Mouse (Mus musculus) MEL-GATA-1-ER (cell line): Measurements from ENCODE around the gene Miox.
A peak's percentile ranks its signal among the peaks of the same experiment; 100 is the strongest.

Experiments used
- DNase-seq: peaks from one replicate; pipeline ENCODE4 v3.0.0-alpha.2; 2012; ENCODE audit warnings: low read depth; ENCODE audit errors: extremely low read depth

The Miox gene

DNA sequence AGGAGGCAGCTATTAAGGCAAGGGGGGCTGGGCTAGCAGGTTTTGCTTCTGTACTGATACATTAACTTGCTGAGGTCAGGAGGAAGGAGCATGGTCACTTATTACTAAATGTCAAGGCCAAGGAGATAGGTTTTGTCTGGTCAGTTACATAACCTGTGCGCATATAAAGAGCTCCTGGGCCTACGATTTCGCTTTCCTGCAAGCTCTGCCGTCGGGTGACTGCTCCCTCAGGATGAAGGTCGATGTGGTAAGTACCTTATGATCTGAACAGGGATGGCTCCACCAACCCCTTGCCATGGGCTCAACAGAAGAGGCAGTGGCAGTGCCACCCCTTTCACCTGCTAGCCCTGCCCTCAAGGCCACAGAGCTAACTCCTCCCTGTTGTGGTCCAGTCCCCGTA is at the start of gene Miox:
TSS of gene Miox (plus strand) at position 128 of the 400 bp plus-strand sequence.
- no peak for DNase-seq

DNA sequence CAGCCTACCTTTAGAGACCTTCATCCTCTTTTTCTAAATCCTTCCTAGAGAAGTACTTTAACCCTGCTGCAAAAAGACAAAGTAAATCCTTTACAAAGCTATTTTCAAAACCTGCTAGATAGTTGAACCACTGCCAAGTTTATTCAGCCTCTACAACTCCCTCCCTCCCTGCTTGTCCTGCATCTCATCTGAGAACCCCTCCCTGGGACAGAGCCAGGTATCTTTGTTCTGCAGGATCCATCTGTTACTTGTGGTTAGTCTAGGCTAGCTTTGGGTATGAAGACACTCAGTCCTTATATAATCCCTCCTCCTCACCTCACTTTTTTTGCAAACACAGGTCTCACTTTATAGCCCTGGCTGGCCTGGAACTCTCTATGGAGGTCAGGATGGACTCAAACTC is 49.2 kb upstream of the Miox start:
- peak; percentile 47 for DNase-seq

DNA sequence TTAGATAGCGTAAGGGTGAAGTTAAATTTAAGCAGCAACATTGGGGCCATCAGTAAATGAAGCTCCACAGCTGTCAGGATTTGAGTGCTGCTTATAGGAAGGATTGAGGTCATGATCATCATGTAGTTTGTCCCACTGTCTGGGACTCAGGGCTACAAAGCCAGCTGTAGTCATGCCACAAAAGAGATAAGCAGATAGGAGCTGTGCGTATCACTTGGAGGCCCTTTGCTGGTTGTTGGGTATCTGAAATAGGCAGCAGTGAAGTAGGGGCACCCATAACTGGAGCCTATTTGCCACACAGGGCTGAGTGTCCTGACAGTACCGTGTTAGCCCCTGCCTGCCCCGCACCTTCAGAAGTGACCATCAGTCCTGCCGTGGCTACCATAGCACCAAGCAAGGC is 48.7 kb upstream of the Miox start:
- DNase-seq, result peak; percentile 19

DNA sequence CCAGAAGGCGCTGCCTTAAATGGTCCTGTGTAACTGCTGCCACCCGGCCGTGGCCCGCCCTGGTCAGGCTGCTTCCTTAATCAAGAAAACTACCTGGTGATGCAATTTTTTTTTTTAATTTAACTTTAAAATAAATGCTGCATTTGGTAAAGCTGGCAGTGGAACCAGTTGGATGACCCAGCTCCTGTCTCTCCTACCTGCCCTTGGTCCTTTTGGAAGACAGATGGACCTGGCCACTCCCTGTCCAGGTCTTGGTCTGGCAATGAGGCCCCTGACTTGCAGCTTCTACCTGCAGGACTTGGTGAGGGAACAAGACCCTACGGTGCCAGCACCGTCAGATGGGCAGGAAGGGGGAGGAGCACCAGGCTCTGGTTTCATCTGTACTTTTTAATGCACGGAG is 48.1 kb upstream of the Miox start:
- no peak for DNase-seq

DNA sequence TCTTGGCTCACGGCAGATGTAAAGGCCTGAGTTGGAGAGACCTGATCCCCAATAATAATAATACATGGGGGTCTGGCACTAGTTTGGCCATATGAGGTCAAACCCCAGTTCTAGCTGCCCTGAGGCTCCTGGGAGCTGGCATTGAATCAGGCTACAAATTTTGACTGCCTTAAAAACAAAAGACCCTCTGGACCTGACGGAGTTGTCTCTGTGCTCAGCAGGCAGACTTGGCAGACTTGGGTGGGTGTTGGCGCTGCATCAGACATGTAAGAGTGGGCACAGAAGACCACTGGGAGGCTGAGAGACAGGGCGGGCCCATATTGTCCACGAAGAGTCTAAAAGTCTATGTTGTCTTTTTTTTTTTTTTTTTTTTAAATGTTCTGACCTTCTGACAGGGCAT is 47.6 kb upstream of the Miox start:
- DNase-seq, result no peak

DNA sequence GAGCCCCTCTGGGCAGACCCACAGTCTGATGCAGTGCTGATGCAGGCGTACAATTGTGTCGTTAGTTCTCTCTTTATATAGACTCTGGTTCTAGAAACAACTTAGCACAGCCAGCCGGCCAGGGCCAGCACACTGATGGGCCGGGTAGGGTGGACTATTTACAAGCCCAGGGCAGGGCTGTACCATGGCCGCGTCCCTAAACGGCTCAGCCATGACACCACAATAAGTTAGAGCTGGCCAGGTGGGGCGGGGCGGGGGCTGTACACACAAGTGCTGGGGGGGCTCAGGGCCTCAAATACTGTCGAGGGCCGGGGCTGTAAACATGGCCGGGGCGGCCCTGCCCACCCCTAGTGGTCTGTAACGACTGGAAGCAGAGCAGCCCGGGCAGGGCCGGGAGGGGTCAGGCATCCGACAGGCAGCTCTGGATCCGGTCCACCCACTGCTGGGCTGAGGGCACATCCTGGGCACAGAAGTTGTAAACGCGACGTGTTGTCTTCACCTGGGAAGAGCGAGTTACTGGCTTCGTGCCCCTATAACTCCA is 45.9 kb upstream of the Miox start:
- no peak for DNase-seq

DNA sequence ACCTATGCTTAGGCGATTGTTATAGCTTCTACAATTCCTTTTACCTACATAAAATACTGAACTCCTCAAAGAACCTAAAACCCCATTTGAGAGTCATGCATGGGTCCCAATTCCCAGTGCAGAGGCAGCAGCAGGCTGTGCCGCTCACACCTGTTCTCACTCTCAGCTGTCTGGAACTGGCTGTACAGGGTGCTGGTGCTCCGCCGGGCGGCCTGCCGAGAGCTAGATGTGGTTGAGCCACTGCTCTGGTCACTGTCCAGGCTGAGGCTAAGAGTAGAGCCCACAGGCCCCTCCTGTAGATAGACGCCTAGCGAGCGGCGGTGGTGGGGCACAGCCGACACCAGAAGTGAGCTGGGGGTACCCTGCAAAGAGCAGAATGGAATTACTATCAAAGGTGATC is 44.7 kb upstream of the Miox start:
- no peak for DNase-seq

DNA sequence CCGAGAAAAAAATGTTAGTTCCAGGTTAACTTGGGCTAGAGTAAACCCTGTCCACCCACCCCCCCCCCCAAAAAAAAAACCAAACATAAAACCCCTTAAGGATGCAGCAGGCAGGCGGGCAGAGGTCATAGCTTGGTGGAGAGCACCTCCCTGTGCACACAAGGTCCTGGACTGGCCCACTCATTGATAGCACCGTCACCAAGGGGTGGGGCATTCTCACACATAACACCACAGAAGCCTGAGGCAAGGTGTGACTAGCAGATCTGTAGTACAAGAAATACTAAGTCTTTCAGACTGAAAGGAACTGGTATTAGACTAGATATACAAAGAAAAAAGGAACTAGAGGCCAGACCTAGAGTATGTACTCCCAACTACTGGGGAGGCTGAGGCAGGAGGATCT is 42.7 kb upstream of the Miox start:
- no peak for DNase-seq

DNA sequence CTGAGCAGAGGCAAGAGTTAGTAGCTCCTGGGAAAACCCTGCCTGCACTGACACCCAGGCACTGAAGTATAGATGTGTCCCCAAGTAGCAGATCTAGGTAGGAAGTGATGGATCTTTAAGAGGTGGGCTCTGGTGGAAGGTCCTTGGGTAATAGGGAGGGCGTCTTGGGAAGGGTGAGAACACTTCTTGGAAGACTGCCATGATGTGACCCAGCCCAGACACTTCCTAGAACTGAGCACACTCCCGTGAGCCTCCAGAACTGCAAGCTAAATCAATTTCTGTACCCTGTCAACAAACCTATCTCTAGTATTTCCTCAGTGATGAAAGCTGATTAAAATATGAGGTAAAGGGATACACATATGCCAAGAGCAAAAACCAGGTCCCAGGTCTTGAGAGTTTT is 41.4 kb upstream of the Miox start:
- DNase-seq, result no peak

DNA sequence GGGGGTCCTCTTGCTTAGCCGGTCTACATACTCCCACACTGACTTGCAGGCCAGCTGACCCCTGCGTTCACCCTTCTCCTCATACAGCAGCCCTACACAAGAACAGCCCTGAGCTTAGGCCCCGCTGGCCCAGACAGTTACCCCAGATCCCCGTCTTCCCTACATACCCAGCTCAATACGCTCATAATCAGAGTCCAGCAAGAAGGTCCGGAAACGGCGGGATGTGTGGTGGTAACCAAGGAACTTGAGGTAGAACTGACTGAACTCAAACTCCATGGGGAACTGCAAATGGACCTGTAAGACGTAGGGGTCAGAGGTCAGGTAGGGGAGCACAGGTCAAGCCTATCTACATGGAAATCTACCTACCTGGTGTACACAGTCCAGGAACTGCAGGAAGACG is 40.4 kb upstream of the Miox start:
- DNase-seq, result no peak

DNA sequence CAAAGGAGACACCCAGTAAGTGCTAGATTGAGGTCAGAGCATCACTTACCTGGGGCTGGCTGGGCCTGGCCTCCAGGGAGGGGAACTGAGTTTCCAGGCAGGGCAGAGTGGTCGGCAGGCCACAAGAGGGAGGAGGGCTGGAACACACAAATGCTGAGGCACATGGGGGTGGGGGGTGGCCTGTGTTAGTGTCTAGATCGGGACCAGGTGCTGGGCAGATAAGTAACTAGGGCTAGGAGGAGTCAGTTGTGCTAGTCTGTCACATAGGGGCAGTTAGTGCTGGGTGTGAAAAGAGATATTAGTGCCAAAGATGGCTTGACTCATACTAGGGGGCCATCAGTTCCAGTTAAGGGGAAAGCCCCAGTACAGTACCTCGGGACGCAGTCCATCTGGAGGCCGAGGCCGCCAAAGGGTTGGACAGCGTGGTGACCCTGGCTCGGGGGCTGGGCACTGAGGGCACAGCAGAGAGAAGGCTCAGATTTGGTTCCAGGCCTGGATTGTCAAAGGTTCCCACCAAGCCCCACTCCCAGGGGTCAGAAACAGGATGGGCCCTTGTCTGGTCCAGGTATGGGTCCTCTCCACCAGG is 38.5 kb upstream of the Miox start:
- DNase-seq, result no peak

DNA sequence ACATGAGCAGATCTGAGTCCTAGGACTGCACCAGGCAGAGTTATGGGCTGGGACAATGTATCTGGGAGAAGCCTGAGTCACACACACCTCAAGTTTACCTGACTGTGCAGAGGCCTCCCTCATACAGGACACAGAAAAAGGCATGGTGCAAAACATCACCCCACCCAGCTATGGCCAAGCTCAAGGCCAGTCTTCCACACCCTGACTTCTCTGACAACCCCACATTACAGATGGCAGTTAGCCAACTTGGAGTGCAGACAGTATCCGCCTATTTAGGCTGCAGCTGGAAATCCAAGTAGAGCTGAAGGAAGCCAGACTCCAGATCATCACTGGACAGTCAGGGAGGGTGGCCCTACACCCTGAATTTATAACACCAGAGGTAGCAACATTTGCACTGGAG is 37.7 kb upstream of the Miox start:
- DNase-seq, result no peak

DNA sequence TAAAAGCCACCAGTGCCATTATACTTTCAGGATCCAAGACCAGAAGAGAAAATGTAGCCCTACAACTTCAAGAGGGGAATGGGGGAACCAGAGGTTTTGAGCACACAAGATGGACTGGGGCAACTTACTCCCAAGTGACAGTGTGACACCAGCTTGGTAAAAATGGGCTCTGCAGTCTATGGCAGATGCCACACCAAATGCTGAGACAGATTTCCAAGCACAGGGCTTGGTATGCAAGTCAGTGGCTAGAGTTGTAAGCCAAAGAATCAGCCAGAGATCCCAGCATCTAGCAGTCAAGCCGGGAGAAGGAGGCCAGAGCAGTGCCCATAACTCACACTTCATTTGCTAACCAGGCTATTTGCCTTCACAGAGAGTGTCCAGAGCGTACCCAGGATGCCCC is 36.5 kb upstream of the Miox start:
- no peak for DNase-seq

DNA sequence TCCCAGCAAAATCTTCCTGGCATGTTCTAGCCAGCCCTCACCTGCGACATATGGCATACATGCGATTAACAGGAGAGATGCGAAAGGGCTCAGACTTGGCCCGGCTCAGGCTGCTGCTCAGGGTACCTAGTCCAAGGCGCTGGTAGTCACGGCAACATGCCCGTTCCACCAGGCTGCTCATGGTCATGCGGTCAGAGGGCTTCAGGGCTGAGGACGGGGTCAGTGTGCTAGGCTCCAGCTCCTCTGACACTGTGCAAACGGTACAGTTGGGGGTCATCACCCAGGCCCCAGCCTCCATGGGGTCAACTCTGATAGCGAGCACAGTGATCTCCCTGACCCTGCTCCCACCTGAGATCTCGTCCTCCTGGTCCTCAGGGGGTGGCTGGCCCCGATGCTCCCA is 34.0 kb upstream of the Miox start:
- DNase-seq, result no peak

DNA sequence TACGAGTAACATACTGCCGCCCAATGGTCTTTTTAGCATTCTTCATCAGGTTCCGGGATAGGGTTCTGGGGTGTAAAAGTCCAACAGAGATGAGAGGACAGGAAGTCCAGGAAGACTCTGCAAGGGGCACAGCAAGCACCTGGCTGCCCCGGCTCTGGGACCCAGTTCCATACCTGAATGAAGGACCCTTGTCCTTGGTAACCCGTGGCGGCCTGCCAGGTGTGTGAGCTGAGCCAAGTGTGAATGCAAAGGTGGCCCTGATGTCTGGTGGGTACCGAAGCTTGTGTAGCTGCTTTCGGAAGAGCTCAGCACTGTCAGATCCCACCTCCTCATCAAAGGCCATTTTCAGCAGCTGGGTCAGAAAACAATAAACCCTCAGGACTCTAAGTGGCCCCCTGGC is 33.6 kb upstream of the Miox start:
- no peak for DNase-seq

DNA sequence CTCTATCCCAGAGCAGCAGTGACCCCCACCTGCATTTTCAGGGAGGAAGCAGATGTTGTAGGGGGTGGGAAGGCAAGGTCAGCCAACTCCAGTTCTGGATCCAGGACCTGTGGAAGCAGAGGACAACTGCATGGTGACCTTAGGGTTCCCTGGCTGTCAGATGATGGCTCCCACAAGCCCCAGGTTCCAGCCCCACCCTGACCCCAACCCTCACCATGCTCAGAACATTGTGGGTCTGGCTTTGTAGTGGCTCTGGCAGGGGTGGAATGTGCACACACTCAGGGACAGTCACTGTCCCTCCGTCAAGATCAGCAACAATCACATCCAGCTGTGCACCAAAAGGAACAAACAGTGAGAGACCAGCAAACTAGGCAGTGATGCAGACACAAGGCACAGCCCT is 28.2 kb upstream of the Miox start:
- no peak for DNase-seq

DNA sequence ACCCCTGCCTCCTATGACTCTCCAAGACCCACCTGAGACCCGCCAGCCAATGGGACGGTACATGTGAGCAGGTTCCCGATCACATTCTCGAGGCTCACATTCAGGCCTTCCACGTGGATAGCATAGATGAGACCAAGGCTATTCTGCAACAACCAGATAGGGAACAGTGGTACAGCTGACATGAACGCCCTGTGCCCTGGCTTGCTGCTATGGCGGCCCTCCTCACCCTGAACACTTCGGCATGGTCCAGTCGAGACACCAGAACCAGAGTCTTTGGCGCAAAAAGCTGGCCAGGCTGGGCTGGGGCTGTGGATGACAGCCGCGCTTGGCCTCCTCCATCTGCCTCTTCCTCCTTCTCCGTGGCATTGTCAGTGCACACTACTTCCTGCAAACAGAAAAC is 26.7 kb upstream of the Miox start:
- DNase-seq, result no peak

DNA sequence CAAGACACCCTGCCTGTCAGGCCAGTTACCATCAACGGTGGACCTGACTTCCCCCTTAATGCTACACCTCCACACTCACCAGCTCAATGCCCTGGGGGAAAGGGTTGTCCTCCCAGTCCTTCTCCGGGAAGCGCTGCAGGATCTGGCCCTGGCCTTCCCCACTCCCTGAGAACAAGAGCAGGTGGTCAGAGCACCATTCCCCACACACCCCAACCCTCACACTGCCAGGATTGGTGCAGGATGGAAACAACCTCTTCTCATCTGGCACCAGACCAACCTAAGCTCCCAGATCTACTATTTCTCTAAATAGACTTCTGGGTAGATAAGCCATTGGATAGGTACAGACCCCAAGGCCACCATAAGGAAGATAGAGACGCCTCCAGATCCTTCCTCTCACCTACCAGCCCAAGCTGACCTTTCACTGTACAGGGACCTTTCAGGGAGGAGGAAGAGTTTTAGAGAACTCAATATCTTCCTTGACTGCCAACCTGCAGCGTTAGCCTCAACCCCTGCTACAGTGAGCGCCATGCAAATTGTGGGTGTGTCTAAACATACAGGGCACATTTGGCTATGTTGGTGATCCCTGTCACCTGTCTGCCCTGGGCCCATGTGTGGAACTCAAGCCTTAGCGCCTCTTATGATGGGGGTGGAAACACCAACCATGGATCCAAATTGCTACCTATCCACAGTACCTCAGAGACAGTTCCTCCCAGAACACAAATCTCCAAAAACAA is 25.6 kb upstream of the Miox start:
- no peak for DNase-seq

DNA sequence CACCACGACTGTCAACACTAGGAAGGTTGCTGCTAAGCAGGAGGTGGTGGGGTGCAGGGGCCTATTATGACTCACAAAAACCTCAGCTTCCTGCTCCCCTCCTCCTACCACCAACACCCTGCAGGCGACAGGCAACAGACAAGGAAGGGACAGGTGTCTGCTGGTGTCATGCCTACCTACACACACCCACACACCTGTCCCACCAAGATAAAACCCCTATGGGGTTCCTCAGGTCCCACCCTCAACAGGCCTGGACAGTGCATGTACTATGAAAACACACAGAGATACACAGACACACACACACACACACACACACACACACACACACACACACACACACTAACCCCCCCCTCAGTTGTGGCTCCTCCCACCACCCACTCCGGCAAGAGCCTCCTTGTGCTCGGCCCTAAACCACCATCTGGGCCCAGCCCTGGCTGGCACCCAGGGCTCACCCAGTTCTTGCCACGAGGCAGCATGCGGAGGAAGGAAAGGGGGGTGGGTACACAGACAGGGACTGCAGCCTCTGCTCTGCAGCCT is 24.2 kb upstream of the Miox start:
- no peak for DNase-seq

DNA sequence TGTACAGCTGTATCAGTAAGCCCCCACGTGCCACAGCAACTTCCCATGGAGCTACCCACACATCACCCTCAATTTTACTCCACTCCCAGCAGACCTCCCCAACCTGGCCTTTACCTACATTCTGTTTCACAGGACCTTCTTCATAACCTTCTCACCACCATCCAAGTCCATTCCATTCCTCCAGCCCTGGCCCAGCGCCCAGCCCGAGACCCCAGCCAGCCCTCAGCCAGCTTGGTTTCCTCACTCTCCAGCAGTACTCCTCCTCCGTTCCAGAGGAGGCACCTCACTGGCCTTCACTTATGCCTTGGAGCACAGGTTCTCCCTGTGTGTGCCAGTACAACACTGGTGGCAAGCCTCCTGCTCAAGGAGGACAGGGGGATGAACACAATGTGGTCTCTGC is 20.8 kb upstream of the Miox start:
- DNase-seq, result no peak

DNA sequence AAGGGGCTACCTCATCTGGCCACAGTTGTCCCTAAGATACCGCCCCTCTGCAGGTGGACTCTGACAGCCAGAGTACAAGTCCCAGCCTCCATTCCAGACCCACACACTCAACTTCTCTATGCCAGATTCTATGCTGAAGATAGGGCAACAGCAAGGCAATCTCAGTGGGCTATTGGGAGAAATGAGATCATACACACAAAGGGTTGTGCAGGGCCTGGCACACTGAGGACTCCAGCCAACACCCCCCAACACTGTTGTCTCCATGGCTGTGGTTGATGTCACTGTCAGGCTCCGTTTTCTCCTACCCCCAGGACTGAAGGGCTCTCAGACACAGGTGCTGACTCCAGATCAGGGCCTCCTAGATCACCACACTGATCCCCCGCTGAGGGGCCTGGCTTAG is 20.1 kb upstream of the Miox start:
- no peak for DNase-seq

DNA sequence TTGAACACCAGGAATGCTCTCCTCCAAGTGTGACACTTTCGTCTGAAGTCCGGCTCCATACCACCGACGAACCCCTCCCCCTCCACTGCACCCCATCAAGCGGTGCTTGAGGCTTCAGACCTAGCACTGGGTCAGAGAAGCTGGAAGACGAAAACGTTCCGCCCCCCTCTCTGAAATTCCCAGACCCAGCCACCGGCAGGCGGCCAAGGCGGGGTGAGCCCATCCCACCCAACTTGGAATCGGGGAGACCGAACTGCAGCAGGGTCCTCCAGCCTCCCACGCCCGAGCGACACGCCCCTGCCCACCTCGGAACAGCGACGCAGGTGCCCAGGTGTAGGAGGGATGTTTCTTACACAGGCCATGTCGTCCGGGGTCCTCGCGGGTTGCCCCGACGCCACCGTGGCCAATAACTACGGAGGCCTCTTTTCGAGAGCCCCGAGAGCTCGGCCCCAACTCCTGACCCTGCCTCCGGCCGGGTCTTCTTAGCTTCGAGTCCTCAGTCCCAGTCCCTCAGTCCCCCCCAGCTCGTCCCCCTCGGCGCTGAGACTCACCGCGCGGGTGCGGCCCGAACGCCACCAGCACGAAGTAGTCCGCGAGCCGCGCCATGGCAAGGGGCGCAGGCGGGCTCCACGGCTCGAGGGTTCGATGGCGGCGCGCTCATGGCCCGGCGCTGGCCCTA is 19.5 kb upstream of the Miox start:
- DNase-seq, result no peak
